Mouse (Mus musculus) megakaryocyte, embryonic 14.5 days (primary cell): ENCODE measurements around the gene Pde2a. TPM values are rescaled to one million over a fixed set of nuclear protein-coding genes. Genes with fewer than 3 reads are reported as not detected.

Experiments used
- H3K27me3 ChIP-seq: replicated peaks from 2 replicates; pipeline ENCODE3; 2012; ENCODE audit warnings: inconsistent platforms
- H3K36me3 ChIP-seq: replicated peaks from 2 replicates; pipeline ENCODE3; 2012; ENCODE audit warnings: low read length, inconsistent platforms, mixed read lengths
- H3K4me1 ChIP-seq: 2 replicates; pipeline ENCODE4 v1.6.1; 2012; ENCODE audit warnings: inconsistent platforms
- H3K4me3 ChIP-seq: replicated peaks from 2 replicates; pipeline ENCODE3; 2012; ENCODE audit warnings: moderate library complexity, mild to moderate bottlenecking, inconsistent platforms
- H3K9me3 ChIP-seq: 2 replicates; pipeline ENCODE4 v1.6.1; 2012; ENCODE audit warnings: inconsistent platforms
- FLI1 ChIP-seq: IDR thresholded peaks from 2 replicates; pipeline ENCODE4 v1.6.1; 2012; ENCODE audit warnings: low read length, inconsistent platforms, mixed read lengths
- GATA1 ChIP-seq: IDR thresholded peaks from 3 replicates; pipeline ENCODE4 v1.6.1; 2012; ENCODE audit warnings: mixed read lengths, low read length, inconsistent platforms, borderline replicate concordance
- polyA plus RNA-seq: library from polyadenylated mRNA; stranded (reverse); fragments of >175 nt; gene quantifications from 2 replicates; pipeline ENCODE4 v1.2.3, GENCODE M21; 2012; ENCODE audit warnings: low replicate concordance; ENCODE audit not compliant: insufficient read depth

The Pde2a gene
- polyA plus RNA-seq, 1 experiment: 0.63 TPM

DNA sequence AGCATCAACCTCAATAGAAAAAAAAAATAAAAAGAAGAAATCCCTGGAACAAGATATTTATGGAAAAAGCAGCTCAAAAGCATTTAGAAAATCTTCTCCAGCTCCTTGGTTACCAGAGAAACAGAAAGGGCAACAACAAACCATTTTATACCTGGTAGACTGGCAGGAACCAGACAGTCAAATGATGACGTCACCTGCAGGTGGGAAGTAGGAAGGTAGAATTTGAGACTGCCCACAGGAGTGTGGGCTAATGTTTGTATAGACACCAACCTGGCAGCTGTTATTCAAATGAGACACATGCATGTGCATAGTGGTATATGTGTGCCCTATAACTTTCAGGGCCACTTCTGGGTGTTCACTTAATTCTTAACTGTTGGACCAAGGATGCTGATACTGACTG, 100.2 kb downstream of the Pde2a start:
- peaks cover 9% of the 10 kb centered on the region for H3K9me3 ChIP-seq
- H3K27me3 ChIP-seq: peaks cover 45% of the 10 kb centered on the region
- H3K36me3 ChIP-seq: no peaks in the 10 kb centered on the region
- no peak overlapping the region for H3K4me3 ChIP-seq
- H3K4me1 ChIP-seq: no peaks in the 10 kb centered on the region
- TF ChIP-seq GATA1: no peak
- TF ChIP-seq FLI1: no peak

DNA sequence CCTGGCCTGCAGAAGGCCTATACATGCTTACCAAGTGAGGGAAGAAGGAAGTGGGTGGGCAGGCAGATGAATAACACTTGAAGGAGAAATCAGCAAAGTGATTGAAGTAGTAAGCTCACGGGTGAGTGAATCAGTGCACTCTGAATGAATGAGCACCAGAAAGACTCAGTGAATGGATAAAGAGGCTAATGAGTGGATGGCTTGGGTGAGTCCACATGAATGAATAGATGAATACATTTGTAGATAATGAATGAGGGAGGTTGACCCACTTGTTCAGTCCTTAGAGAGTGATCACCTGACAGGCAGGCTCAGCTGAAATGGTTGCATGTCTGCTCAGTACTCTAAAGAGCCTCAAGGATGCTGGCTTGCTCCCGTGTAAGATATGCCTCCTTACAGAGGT, 101.7 kb downstream of the Pde2a start:
- Histone ChIP-seq H3K9me3 (peaks cover 9% of the 10 kb centered on the region), H3K36me3 (no peaks in the 10 kb centered on the region), H3K4me3 (no peak overlapping the region), H3K27me3 (peaks cover 60% of the 10 kb centered on the region), H3K4me1 (no peaks in the 10 kb centered on the region)
- no peak for TF ChIP-seq GATA1
- no peak for TF ChIP-seq FLI1

DNA sequence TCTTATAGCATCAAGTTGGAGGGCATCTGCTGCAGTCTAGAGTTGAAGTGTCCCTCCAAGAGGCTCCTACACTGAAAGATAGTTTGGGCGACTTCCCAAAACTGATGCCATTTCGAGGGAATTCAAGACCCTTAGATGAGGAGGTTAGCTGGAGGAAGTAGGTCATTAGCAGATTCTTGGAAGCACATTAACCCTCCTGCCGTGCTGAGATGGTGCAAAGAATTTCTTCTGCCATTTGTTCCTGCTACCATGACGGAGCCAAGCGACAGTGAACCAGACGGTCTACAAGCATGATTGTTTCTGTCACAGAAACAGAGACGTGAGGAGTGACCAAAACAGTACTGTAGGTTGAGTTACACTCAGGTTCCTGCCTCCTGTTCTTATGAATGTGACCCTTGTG, 105.0 kb downstream of the Pde2a start:
- no peak for TF ChIP-seq FLI1
- TF ChIP-seq GATA1: no peak
- no peaks in the 10 kb centered on the region for H3K36me3 ChIP-seq
- H3K27me3 ChIP-seq: peaks cover 62% of the 10 kb centered on the region
- no peak overlapping the region for H3K4me3 ChIP-seq
- no peaks in the 10 kb centered on the region; the same call in 1 of the 2 replicates for H3K4me1 ChIP-seq
- H3K9me3 ChIP-seq: peaks cover 9% of the 10 kb centered on the region

DNA sequence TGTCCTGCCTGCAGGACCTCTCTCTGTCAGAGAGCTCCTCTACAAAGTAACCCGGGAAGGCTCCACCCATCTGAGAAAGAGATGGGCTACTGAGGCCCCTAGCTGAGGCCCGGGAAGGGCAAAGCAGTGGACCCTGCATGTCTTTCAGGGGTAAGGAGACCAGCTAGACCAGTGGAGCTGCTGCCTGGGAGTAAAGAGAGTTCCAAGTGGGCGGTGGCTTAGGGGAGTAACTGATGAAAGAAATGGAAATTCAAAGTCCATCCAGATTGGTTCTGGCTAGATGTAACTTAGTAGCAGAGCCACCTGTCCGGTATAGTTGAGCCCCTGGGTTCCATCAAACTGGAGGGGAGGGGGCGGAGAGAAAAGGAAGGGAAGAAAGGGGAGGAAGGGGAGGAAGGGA, 112.9 kb downstream of the Pde2a start:
- H3K4me1 ChIP-seq: peaks cover 10% of the 10 kb centered on the region
- TF ChIP-seq GATA1 (no peak), FLI1 (no peak)
- H3K9me3 ChIP-seq: peaks cover 9% of the 10 kb centered on the region
- H3K27me3 ChIP-seq: peaks cover 37% of the 10 kb centered on the region
- no peaks in the 10 kb centered on the region for H3K36me3 ChIP-seq
- no peak overlapping the region for H3K4me3 ChIP-seq

DNA sequence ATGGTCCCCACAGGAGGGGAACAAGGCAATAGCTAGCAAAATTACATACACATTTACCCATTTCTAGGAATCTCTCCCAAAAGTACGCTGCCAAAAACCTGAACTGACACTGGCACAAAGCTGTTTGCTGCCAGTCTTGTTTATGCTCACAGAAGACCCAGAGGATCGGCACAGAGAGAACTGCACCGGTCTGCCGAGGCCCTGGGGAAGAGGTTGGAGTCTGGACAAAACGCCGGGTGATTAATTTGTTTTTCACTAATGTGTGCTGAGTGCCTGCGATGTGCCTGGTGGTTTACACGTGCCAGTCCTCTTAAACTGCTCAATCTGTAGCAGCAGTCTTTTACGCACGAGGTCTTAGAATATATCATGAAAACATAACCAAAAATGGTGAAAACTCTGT, 113.6 kb downstream of the Pde2a start:
- Histone ChIP-seq H3K27me3 (peaks cover 38% of the 10 kb centered on the region), H3K36me3 (no peaks in the 10 kb centered on the region), H3K4me3 (no peak overlapping the region), H3K4me1 (peaks cover 10% of the 10 kb centered on the region), H3K9me3 (peaks cover 9% of the 10 kb centered on the region)
- TF ChIP-seq GATA1 (no peak), FLI1 (no peak)

DNA sequence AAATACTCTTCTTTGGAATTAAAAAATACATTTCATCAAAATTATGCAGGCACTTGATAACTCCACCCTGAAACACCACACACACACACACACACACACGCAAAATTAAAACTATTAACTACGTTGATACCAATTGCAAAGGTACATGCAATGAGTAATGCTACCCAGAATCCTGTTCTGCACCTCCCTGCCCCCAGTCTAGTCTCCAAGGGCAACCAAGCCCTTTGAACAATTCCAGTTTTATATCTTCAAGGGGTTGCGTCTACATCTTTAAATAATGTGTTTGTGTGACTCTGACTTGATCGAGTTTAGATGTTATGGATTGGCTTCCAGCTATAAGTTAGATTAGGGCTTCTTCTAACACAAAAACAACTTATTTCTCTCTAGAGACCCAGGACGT, 114.0 kb downstream of the Pde2a start:
- Histone ChIP-seq H3K9me3 (peaks cover 9% of the 10 kb centered on the region), H3K36me3 (no peaks in the 10 kb centered on the region), H3K4me1 (peaks cover 10% of the 10 kb centered on the region), H3K27me3 (peaks cover 38% of the 10 kb centered on the region), H3K4me3 (no peak overlapping the region)
- TF ChIP-seq GATA1 (no peak), FLI1 (no peak)

DNA sequence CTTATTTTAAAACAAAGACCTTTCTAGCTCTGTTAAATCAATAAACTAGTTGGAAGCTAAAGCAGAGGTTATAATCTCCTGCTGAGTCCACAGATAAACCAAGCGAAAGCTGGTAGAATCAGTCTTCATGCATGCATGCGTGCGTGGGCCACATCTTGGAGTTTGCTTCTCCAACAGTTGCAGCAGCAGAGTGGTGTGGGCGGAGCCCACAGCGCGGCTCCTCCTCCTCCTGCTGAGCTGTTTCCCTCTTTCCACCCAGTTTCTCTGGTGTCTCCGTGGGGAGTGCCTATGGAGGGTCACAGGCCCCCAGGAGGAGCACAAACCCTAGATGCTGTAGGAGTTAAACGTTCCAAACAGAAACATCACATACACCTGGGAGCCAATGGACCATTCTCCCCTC, 116.0 kb downstream of the Pde2a start:
- no peaks in the 10 kb centered on the region for H3K36me3 ChIP-seq
- peaks cover 18% of the 10 kb centered on the region for H3K4me1 ChIP-seq
- peak overlapping the region; percentile 56 for H3K4me3 ChIP-seq
- TF ChIP-seq GATA1 (no peak), FLI1 (no peak)
- H3K9me3 ChIP-seq: no peaks in the 10 kb centered on the region
- peaks cover 25% of the 10 kb centered on the region for H3K27me3 ChIP-seq

DNA sequence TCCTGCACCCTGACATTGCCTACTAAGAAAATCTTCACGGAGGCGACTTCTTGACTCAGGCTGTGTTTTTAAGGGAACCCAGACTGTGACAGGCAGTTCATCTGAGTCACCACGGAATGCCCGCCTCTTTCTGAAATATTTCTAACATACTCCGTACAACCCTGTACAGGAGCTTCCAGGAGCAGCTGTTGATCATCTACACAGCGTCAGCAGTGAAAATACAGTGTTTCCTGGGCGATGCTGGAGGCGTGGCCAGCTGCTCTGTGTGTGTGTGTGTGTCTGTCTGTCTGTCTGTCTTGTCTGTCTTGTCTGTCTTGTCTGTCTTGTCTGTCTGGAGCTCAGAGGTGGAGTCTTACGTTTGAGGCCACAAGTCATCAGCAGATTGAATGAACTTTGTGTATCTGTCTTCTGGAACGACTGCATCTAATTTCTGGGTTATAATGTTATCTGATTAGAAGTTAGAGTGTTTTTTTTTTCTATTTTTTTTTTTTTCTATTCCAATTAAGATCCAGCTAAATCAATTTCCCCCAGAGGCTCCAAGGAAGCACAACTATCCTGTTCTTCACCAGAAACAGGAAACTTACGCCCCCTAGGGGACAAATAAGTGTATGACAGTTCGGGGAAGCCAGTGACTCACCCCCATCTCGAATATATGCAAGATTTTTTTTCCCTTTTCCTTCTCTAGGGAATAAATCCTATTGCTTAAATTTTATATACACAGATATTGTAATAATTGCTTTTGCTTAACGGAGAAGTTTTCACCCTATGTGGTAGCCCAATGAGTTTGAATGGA, 116.8 kb downstream of the Pde2a start:
- Histone ChIP-seq H3K9me3 (no peaks in the 10 kb centered on the region), H3K4me1 (peaks cover 19% of the 10 kb centered on the region), H3K36me3 (no peaks in the 10 kb centered on the region), H3K27me3 (peaks cover 19% of the 10 kb centered on the region), H3K4me3 (peak overlapping the region; percentile 82)
- TF ChIP-seq FLI1 (no peak), GATA1 (no peak)

DNA sequence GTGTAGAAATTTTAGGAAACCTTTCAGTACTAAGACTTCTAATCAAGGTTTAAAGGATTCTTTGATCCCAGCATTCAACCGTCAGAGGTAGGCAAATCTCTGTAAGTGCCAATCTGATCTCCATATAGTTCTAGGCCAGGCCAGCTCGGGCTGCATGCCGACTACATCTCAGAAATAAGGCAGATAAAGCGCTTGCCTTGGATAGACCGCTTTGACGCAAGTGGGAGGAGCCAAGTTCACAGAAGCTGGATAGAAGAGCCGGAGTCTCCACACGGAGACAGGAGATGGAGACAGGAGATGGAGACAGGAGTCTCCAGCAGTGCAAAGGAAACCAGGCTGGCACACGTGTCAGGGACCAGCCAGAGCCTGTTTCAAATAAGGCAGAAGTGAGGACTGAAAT, 118.3 kb downstream of the Pde2a start:
- Histone ChIP-seq H3K4me3 (no peak overlapping the region), H3K27me3 (peaks cover 18% of the 10 kb centered on the region), H3K9me3 (no peaks in the 10 kb centered on the region), H3K4me1 (peaks cover 22% of the 10 kb centered on the region), H3K36me3 (no peaks in the 10 kb centered on the region)
- TF ChIP-seq GATA1 (no peak), FLI1 (no peak)

DNA sequence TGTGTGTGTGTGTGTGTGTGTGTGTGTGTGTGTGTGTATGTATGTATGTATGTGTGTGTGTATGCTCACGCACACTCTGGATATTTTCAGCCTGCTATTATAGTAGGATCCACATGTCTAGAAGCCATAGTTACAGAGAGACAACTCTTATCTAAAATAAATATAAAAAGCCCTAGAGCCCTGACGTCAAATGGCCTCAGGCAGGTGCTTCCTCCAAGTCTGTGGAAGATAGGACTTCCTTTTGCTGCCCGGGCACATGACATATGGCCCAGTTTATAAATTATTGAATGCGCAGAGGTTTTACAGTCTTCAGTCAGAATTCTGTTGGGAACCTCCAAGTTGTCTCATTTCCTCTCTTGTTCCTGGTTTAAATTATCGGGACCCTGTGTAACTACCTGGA, 119.2 kb downstream of the Pde2a start:
- peaks cover 14% of the 10 kb centered on the region for H3K27me3 ChIP-seq
- H3K36me3 ChIP-seq: no peaks in the 10 kb centered on the region
- H3K9me3 ChIP-seq: no peaks in the 10 kb centered on the region
- H3K4me3 ChIP-seq: no peak overlapping the region
- TF ChIP-seq FLI1: no peak
- no peak for TF ChIP-seq GATA1
- peaks cover 22% of the 10 kb centered on the region for H3K4me1 ChIP-seq

DNA sequence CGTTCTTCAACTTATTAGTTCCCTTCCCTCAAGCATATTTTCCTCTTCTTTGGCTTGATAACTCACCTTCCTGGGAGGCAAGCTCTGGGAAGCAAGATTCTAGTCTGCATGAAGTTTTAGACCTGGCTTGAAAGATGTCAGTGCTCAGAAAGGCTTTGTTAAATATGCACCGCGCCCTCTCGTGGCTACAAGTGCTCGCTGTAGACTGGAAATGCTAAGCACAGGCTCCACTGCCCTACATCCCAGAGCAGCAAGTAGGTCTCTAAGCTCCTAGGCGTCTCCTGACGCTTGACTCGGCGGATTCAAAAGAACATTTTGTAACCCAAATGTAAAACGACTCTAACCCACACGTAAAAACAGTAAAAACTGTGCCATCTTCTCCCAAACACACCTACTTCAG, 119.6 kb downstream of the Pde2a start:
- TF ChIP-seq GATA1: no peak
- TF ChIP-seq FLI1: no peak
- Histone ChIP-seq H3K4me3 (no peak overlapping the region), H3K36me3 (no peaks in the 10 kb centered on the region)

More for the DNA sequence above, 119.6 kb downstream of the Pde2a start:
- Histone ChIP-seq H3K9me3 (no peaks in the 10 kb centered on the region), H3K27me3 (peaks cover 14% of the 10 kb centered on the region), H3K4me1 (peaks cover 22% of the 10 kb centered on the region)
